Mouse (Mus musculus): Measurements from ENCODE around the gene Cnot10.

The Cnot10 gene

DNA sequence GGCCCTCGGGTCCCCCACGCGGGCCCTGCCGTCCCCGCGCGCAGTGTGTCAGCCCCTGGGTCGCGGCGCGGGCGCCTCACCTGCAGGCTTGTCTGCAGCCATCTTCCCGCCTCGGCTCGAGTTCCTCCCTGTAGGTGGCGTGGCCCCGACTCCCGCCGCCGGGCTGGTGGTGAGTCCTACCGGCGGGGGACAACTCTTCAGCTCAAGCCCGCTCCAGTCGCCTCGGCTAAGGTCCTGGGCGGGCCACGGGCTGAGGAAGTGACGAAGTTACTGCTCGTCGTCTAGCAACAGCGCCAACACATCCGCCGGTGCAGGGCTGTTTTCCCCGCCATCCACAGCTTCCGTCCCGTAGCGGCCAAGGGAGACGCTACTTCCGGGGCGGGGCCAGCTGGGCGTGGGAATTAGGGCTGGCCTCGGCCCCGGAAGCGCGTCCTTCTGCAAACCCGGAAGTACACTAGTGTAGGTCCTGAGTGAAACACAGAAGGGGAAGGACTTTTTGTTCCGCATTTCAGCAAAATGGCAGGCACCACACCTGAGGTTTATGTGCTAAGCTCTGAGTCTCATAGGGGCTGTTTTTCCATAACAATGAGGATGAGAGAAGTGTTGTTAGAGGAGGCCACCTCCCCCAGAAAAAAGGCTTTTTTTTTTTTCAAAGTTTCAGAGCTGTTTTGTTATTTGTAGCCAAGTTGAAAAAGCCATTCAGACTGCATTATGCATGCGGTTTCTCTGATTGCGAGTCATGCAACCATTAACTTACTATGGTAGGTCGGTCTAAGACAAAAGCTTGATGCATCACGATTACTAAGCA, at the start of gene Cnot10:
TSS of gene Cnot10 (minus strand) at position 346 of the 808 bp plus-strand sequence.
- peak; percentile 96 for DNase-seq

GRCm38 (mm10) chr9:114688953-114689407, 49.0 kb upstream of the Cnot10 start:
- DNase-seq = no peak

GRCm38 (mm10) chr9:114688252-114688952, 48.4 kb upstream of the Cnot10 start, which contains the start of gene Dync1li1:
Dync1li1 (plus strand) TSS chr9:114688790.
- peak; percentile 98 for DNase-seq

DNA sequence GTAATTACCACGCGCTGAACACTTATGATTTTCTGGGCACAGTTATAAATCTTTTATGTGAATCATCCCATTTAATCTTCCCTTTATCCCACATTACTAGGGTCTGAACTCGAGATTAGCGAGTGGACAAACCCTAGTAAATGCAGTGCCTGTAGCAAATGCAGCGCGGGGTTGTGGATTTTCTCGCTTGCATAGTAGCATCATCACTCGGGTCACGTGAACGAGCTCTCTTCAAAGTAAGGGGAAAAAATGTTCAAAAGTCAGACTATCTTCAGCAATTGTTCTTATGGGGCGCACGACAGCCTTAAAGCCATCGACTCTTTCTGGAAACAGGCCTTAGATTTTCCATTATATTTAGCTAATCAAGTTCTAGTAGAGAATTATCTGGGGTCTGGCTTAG, 47.7 kb upstream of the Cnot10 start:
- DNase-seq = no peak

GRCm38 (mm10) chr9:114686245-114686644, 46.3 kb upstream of the Cnot10 start:
- DNase-seq = no peak

DNA sequence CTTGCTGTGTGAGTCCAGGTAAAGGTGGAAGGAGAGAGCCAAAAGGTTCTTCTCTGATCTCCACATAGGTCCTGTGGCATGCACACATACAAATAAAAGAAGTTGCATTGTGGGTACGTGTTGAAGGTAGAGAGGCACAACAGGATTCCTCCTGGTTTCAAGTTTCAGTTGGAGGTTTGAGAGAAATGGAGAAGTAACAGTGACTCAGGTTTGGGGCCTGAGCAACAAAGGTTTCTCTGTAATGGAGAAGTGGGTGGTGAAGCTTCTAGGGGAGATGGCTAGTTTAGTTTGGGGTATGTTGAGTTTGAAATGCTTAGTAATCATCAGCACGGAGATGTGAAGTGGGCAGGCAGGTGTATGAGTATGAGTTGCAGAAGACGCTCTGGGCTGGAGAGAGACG, 42.2 kb upstream of the Cnot10 start:
- no peak for DNase-seq

- DNase-seq = no peak
These were observed 40.5 kb upstream of the Cnot10 start for GRCm38 (mm10) chr9:114680531-114680930.

- DNase-seq = no peak
These were observed 40.0 kb upstream of the Cnot10 start for GRCm38 (mm10) chr9:114679944-114680343.

DNA sequence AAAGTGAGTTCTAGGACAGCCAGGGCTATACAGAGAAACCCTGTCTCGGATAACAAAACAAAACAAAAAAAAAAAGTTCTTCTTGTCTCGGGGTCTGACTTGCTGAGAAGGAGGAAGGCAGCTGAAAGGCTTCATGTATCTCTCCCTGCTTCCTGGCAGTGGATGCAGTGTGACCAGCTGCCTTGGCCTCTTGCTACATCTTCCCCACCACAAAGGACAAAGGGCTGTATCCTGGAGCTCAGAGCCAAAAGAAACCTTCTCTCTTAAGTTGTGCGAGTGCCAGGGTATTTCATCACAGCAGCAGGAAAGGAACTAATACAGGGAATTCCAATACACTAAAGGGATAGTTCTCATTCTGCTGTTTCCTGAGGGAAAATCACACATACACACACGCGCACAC, 38.6 kb upstream of the Cnot10 start:
- no peak for DNase-seq

DNA sequence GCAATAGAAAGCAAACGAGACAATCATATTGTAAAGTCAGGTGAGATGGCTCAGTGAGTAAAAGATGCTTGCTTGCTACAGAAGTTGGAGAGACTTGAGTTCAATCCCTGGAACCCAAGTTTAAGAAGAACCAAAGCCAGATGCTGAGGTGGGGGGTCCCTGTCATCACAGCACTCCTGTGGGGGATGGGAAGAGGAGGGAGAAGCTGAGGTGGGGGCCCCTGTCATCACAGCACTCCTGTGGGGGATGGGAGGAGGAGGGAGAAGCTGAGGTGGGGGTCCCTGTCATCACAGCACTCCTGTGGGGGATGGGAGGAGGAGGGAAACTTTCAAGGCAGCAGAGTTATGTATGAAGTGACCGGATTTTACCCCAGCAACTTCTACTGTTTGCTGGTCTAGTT, 33.6 kb upstream of the Cnot10 start:
- no peak for DNase-seq

DNA sequence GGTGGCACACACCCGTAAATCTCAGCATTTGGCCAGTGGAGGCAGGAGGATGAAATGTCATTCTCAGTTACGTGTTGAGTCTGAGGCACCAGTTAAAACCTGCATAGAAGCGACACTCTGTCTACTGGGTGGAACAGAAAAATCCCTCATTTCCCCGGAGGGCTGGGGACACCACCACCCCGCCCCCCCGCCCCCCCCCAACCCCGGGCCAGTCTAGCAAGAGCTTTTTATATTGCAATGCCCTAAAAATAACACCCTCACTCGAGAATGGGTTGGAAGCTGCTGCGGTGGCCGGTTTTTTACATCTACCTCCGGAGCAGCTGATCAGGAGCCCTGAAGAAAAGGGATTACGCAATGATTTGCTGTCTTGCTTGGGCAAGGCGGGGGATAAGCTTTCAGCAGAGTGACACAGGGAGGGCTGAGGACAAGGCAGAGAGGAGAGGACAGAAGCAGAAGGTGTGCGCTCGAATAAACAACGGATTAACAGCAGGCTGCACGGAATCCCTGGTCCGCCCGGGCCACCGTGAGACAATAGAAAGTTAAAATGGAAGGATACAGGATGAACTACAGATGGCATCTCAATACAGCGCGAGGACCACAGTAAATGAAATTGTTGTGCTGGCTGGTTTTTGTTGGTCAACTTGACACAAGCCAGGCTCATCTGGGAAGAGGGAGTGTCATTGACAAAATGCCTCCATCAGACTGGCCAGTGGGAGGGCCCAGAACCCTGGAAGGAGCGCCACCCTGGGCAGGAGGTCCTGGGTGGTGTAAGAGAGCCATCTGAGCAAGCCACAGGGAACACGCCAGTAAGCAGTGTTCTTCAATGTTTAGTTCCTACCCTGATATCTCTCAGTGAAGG, 32.9 kb upstream of the Cnot10 start:
- peak; percentile 22 for DNase-seq

- DNase-seq = no peak
These were observed 32.0 kb upstream of the Cnot10 start for GRCm38 (mm10) chr9:114671946-114672345.

GRCm38 (mm10) chr9:114669011-114669410, 29.0 kb upstream of the Cnot10 start:
- no peak for DNase-seq

- no peak for DNase-seq
These were observed 28.1 kb upstream of the Cnot10 start for GRCm38 (mm10) chr9:114668047-114668446.

- no peak for DNase-seq
These were observed 26.9 kb upstream of the Cnot10 start for GRCm38 (mm10) chr9:114666858-114667257.

- no peak for DNase-seq
These were observed 23.8 kb upstream of the Cnot10 start for GRCm38 (mm10) chr9:114663782-114664181.

DNA sequence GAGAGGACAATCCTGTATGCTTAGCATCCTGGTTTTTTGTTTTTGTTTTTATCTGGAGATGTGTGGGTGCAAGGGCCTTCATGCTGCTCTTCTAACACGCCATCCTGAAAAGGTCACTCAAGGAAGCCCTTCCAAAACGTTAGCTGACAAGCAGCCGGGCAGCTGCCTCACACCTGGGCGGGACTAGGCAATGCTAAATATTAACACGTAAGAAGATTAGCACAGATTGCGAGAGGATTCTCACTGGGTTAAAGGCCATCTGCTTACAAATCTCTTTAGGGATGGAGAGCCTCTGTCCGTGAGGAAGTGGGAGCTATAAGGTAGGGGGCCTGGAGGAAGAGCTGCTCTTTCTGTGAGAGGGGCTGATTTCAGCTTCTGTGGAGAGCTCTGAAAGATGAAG, 22.0 kb upstream of the Cnot10 start:
- no peak for DNase-seq

DNA sequence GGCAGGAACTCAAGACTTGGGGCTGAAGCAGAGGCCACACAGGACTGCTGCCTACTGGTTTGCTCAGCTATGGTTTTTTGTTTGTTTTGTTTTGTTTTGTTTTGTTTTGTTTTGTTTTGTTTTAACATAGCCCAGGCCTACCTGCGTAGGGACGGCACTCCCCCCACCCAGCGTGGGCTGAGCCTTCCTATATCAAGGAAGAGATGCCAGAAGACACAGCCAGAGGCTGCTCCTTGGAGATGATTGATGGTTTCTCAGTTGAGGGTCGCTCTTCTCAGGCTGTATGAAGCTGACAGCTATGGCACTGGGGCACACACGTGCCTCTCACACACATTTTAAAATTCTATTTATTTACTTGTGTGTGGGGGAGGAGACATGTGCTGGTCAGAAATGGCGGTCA, 21.0 kb upstream of the Cnot10 start:
- no peak for DNase-seq

DNA sequence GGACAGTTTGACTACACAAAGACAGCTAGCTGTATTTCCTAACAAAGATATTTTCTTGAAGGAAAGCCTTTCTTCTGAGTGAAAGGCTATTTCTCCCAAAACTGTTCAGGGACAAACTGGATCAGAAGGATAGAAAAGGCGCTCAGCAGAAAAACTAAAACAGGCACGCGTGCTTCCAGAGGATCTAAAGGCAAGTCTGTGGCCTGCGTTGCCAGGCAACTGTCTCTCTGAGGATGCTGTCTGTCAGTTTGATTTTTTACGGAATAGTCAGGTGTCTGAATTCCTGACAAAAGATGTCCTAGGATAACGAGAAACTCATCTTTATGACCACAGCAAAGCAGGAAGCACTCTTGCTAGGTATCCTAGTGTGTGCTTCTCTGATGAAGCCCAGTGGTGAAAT, 20.5 kb upstream of the Cnot10 start:
- no peak for DNase-seq

DNA sequence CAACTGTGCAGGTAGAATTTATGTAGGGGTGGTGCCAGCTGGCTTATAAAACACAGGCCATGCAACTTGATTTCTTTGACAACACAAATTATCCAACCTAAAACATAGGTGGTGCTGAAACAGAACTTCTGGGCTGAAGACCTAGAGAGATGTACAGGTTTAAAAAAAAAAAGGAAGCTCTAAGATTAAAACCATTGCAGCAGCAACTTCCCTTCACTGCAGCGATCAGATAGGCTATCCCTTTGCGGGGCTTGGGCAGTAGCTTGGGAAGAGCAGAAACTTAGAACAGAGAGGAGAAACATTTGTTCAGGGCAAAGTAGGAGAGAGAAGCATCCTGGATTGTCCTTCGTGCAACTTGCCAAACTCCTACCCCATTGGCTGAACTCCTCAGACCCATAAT, 16.7 kb upstream of the Cnot10 start:
- DNase-seq = no peak

DNA sequence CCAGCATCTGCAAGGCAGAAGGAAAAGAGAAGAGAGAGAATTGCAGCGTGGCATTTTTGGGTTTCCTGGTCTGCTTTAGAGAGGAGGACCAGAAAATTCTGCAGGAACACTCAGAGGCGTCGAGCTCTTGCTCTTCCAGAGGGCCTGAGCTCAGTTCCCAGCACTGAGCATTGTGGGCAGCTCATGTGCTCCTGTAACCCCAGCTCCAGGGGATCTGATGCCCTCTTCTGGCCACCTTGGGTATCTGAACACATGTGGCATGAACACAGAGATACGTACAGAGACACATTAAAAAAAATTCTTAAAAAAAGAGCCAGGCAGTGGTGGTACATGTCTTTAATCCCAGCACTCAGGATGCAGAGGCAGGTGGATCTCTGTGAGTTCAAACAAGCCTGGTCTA, 15.4 kb upstream of the Cnot10 start:
- DNase-seq = no peak

- no peak for DNase-seq
These were observed 11.1 kb upstream of the Cnot10 start for GRCm38 (mm10) chr9:114650938-114651634.

- DNase-seq = no peak
These were observed 9.4 kb upstream of the Cnot10 start for GRCm38 (mm10) chr9:114649371-114649770.

Data from right cerebral cortex, postnatal 4 days (tissue).